Mouse (Mus musculus): Measurements from ENCODE around the gene Tapbp.

GRCm38 (mm10) chr17:33953310-33953709 lies 37.6 kb downstream of the Tapbp start:
- TF ChIP-seq POLR2A (IDR thresholded peaks at IDR 0.05; ENCODE audit: insufficient read length, low read depth), result no peak
- no peak for TF ChIP-seq USF1 (IDR thresholded peaks at IDR 0.05; ENCODE audit: low read depth)
- TF ChIP-seq MYOG (IDR thresholded peaks at IDR 0.05; ENCODE audit: control insufficient read depth in 1 of 3, insufficient read depth in 1 of 3, insufficient read length in 2 of 3, low read depth in 2 of 3), result no peak
- no peak for TF ChIP-seq SRF (IDR thresholded peaks at IDR 0.05; ENCODE audit: control insufficient read depth, insufficient read length, low read depth)
- TF ChIP-seq TCF3 (IDR thresholded peaks at IDR 0.05; ENCODE audit: insufficient read length, low read depth), result no peak
- TF ChIP-seq MAX (IDR thresholded peaks at IDR 0.05; ENCODE audit: low read depth), result no peak
- no peak for TF ChIP-seq MYOD1 (IDR thresholded peaks at IDR 0.05; ENCODE audit: control insufficient read depth in 1 of 3, insufficient read length in 2 of 3, low read depth in 2 of 3)
- no peak for TF ChIP-seq TCF12 (IDR thresholded peaks at IDR 0.05; ENCODE audit: insufficient read depth, poor library complexity, severe bottlenecking)
- TF ChIP-seq CEBPB (IDR thresholded peaks at IDR 0.05; ENCODE audit: insufficient read depth, poor library complexity, severe bottlenecking), result no peak
- no peak for TF ChIP-seq E2F4 (IDR thresholded peaks at IDR 0.05; ENCODE audit: insufficient read depth)
- no peak for TF ChIP-seq POLR2AphosphoS2 (IDR thresholded peaks at IDR 0.05; ENCODE audit: insufficient read length, low read depth)
- TF ChIP-seq REST (IDR thresholded peaks at IDR 0.05; ENCODE audit: insufficient read depth, insufficient read length), result no peak
